ENCODE assay signal across 29 mouse cellular contexts in the genomic region with DNA sequence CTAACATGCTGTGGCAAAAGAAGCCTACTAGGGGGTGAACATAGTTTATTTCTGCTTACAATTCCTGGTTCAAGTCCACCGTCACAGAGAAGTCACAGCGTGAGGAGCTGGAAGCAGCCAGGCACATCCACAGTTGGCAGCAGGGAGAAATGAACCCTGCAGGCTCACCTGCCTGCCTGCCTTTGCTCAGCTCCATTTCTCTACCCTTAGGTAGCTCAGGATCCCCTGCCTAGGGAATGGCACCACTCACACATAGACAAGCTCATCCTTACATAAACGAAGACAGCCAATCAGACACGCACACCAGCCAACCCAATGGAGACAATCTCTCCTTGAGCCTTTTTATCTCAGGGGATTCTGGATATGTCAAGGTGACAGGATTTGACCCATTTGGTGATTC.
DNase-seq lines count a peak whose midpoint lies in the region; ATAC-seq and TF ChIP-seq lines count a peak whose summit lies in the region.
"Had no signal": no experiment of that assay in that cellular context is flagged by ENCODE, and none has a peak within 500 bp of the region (broad histone marks: within the 10 kb centered on the region; RNA-seq: fewer than 3 reads in every experiment).

No protein-coding gene starts in this region.

- 47% methylated on average over 4 of the region's 4 CpGs for WGBS in liver, adult 2 months
- 89% methylated on average over 4 of the region's 4 CpGs for WGBS in liver, embryonic 12.5 days (ENCODE audit: insufficient replicate concordance)

- no peak overlapping the region for H3K4me2 ChIP-seq in liver, embryonic 12.5 days
- H3K4me2 ChIP-seq: embryonic facial prominence, embryonic 13.5 days; forebrain, embryonic 12.5 days; forebrain, embryonic 15.5 days; heart, embryonic 11.5 days; heart, embryonic 15.5 days; hindbrain, embryonic 13.5 days had no signal

- H3K4me1 ChIP-seq in liver, adult 2 months (ENCODE audit: control insufficient read depth, insufficient read depth, low read length), result peaks cover 66% of the 10 kb centered on the region
- peaks cover 19% of the 10 kb centered on the region for H3K4me1 ChIP-seq in liver, embryonic 12.5 days
- peaks cover 39% of the 10 kb centered on the region for H3K4me1 ChIP-seq in megakaryocyte, embryonic 14.5 days
- peaks cover 10% of the 10 kb centered on the region for H3K4me1 ChIP-seq in cortical plate, adult 2 months (ENCODE audit: control insufficient read depth, insufficient read depth, low read length)

- no peak for TF ChIP-seq POLR2A in liver, adult 2 months (IDR thresholded peaks at IDR 0.05; ENCODE audit: extremely low read depth, insufficient read depth, low read length)
- TF ChIP-seq POLR2A in cortical plate, adult 2 months (IDR thresholded peaks at IDR 0.05; ENCODE audit: extremely low read depth, insufficient read depth, low read length), result no peak

- H3K9ac ChIP-seq in liver, adult 2 months (ENCODE audit: low read depth, low read length), result peak overlapping the region; percentile 27; the same call in 1 of the 2 replicates
- H3K9ac ChIP-seq in liver, embryonic 12.5 days, result no peak overlapping the region
- H3K9ac ChIP-seq: embryonic facial prominence, embryonic 13.5 days; forebrain, embryonic 12.5 days; forebrain, embryonic 15.5 days; heart, embryonic 15.5 days; hindbrain, embryonic 13.5 days had no signal

- peak; percentile 96 for DNase-seq in heart, adult 11 months
- DNase-seq in heart, adult 18-20 months, result no peak
- DNase-seq in liver, adult 2 months (ENCODE audit: extremely low read depth, low read depth, low spot score), result peak; percentile 60
- no peak for DNase-seq in left cerebral cortex, postnatal 25 days (ENCODE audit: low spot score in 2 of 2)
- DNase-seq: adrenal gland, postnatal 36 days; B cell, adult 2 months; cerebellum, adult 11 months; cerebellum, adult 2 months; cerebellum, adult 9-11 months; cerebellum, postnatal 25 days; embryo, embryonic 11 days; gastrocnemius, postnatal 10 days had no signal

- intact Hi-C loops in left cerebral cortex, postnatal 25 days (cut with DNase I), result no loop called here

- no peak for TF ChIP-seq CTCF in liver, adult 2 months (IDR thresholded peaks at IDR 0.05; ENCODE audit: low read depth, low read length)
- TF ChIP-seq CTCF in cortical plate, adult 2 months (IDR thresholded peaks at IDR 0.05; ENCODE audit: extremely low read depth, insufficient read depth, low read length), result no peak

- H3K9me3 ChIP-seq in liver, embryonic 12.5 days (replicated peaks), result no peaks in the 10 kb centered on the region
- H3K9me3 ChIP-seq in megakaryocyte, embryonic 14.5 days, result peaks cover 3% of the 10 kb centered on the region; the same call in 1 of the 2 replicates
- H3K9me3 ChIP-seq: embryonic facial prominence, embryonic 10.5 days; embryonic facial prominence, embryonic 13.5 days; forebrain, embryonic 12.5 days; forebrain, embryonic 15.5 days; G1E; heart, embryonic 15.5 days; hindbrain, embryonic 10.5 days; hindbrain, embryonic 13.5 days had no signal

- ATAC-seq in liver, embryonic 12.5 days, result no peak
- no peak for ATAC-seq in megakaryocyte, adult 5-6 weeks (ENCODE audit: poor library complexity, severe bottlenecking)
- ATAC-seq: forebrain, embryonic 15.5 days; hindbrain, embryonic 16.5 days; Patski had no signal

- H3K27me3 ChIP-seq in liver, adult 2 months (ENCODE audit: control insufficient read depth, insufficient read depth, low read length), result no peaks in the 10 kb centered on the region
- no peaks in the 10 kb centered on the region for H3K27me3 ChIP-seq in liver, embryonic 12.5 days (replicated peaks)
- H3K27me3 ChIP-seq in megakaryocyte, embryonic 14.5 days (replicated peaks), result no peaks in the 10 kb centered on the region
- H3K27me3 ChIP-seq: CH12.LX; embryonic facial prominence, embryonic 13.5 days; forebrain, embryonic 12.5 days; forebrain, embryonic 15.5 days; hindbrain, embryonic 13.5 days had no signal

- H3K79me2 ChIP-seq in liver, adult 2 months (ENCODE audit: control insufficient read depth, insufficient read depth, low read length), result peaks cover 33% of the 10 kb centered on the region

- H3K4me3 ChIP-seq in liver, adult 2 months (ENCODE audit: insufficient read depth, low read depth, low read length), result no peak overlapping the region
- H3K4me3 ChIP-seq in liver, embryonic 12.5 days, result no peak overlapping the region
- peak overlapping the region; percentile 14 for H3K4me3 ChIP-seq in megakaryocyte, embryonic 14.5 days (replicated peaks)
- H3K4me3 ChIP-seq in cortical plate, adult 2 months (ENCODE audit: insufficient read depth, low read length), result no peak overlapping the region
- H3K4me3 ChIP-seq: embryonic facial prominence, embryonic 10.5 days; embryonic facial prominence, embryonic 13.5 days; erythroblast, embryonic 14.5 days; forebrain, embryonic 12.5 days; forebrain, embryonic 15.5 days; heart, embryonic 15.5 days; hindbrain, embryonic 10.5 days; hindbrain, embryonic 13.5 days had no signal

- peak overlapping the region; percentile 82 for H3K27ac ChIP-seq in liver, adult 2 months (replicated peaks; ENCODE audit: insufficient read depth, low read depth, low read length)
- H3K27ac ChIP-seq in liver, embryonic 12.5 days, result no peak overlapping the region
- 0 out of 2 replicates have a peak overlapping the region, but pooled peaks have one; percentile 33 for H3K27ac ChIP-seq in cortical plate, adult 2 months (ENCODE audit: insufficient read depth, low read length)
- H3K27ac ChIP-seq: embryonic facial prominence, embryonic 10.5 days; embryonic facial prominence, embryonic 13.5 days; forebrain, embryonic 12.5 days; forebrain, embryonic 15.5 days; heart, embryonic 15.5 days; hindbrain, embryonic 10.5 days; hindbrain, embryonic 13.5 days had no signal

- no peaks in the 10 kb centered on the region for H3K36me3 ChIP-seq in liver, adult 2 months (ENCODE audit: control insufficient read depth, insufficient read depth, low read length)
- no peaks in the 10 kb centered on the region for H3K36me3 ChIP-seq in liver, embryonic 12.5 days
- peaks cover 16% of the 10 kb centered on the region for H3K36me3 ChIP-seq in megakaryocyte, embryonic 14.5 days (replicated peaks; ENCODE audit: low read length)
- H3K36me3 ChIP-seq: embryonic facial prominence, embryonic 10.5 days; embryonic facial prominence, embryonic 13.5 days; forebrain, embryonic 12.5 days; forebrain, embryonic 15.5 days; heart, embryonic 15.5 days; hindbrain, embryonic 13.5 days had no signal

Comparison
In these comparisons a context has a peak if more than half of its experiments do, and no peak if none do; other contexts are left out.
1. DNase-seq: peak in heart, adult 11 months (single experiment) and liver, adult 2 months (single experiment); none in heart, adult 18-20 months (0 of 2) and left cerebral cortex, postnatal 25 days (0 of 2).